In genomic region chr2:50066246-50066967, GRCm38 (mm10) we compare ENCODE assay signal across 9 mouse cellular contexts. TPM values are rescaled to one million over a fixed set of nuclear protein-coding genes. Genes with fewer than 3 reads are reported as not detected.
DNase-seq lines count a peak whose midpoint lies in the region; ATAC-seq and TF ChIP-seq lines count a peak whose summit lies in the region.
"Had no signal": no experiment of that assay in that cellular context is flagged by ENCODE, and none has a peak within 500 bp of the region (broad histone marks: within the 10 kb centered on the region; RNA-seq: fewer than 3 reads in every experiment).

TSS of gene Lypd6 (plus strand) at chr2:50066429.

- intact Hi-C loops in heart, postnatal 36 days (cut with DNase I), result no loop called here

- H3K9me3 ChIP-seq in lung, embryonic 14.5 days (ENCODE audit: low read depth, low read length), result no peaks in the 10 kb centered on the region

- H3K36me3 ChIP-seq in thymus, adult 2 months (ENCODE audit: control insufficient read depth, insufficient read depth, low read length), result no peaks in the 10 kb centered on the region
- H3K36me3 ChIP-seq in lung, embryonic 14.5 days (ENCODE audit: insufficient read depth), result no peaks in the 10 kb centered on the region
- H3K36me3 ChIP-seq: G1E had no signal

- H3K4me1 ChIP-seq in thymus, adult 2 months (replicated peaks; ENCODE audit: control insufficient read depth, insufficient read depth, low read length), result peaks cover 6% of the 10 kb centered on the region
- no peaks in the 10 kb centered on the region for H3K4me1 ChIP-seq in lung, embryonic 14.5 days (ENCODE audit: insufficient read depth)

- under 1% methylated on average over 76 of the region's 76 CpGs for WGBS in thymus, adult 2 months
- WGBS in lung, embryonic 14.5 days, result under 1% methylated on average over 76 of the region's 76 CpGs

- peak; percentile 98 for ATAC-seq in lung, embryonic 14.5 days (ENCODE audit: insufficient read depth)

- peak within 1 kb of the TSS; percentile 23 for H3K4me3 ChIP-seq in thymus, adult 2 months (ENCODE audit: control insufficient read depth, insufficient read depth, low read length)
- H3K4me3 ChIP-seq in lung, embryonic 14.5 days (ENCODE audit: low read depth, low read length), result peak within 1 kb of the TSS; percentile 64

- peak; percentile 9 for DNase-seq in thymus, adult 2 months
- DNase-seq in thymus, adult 18-20 months, result no peak
- peak; percentile 83 for DNase-seq in forelimb bud, embryonic 11.5 days (ENCODE audit: low read depth, low spot score)
- DNase-seq in heart, postnatal 36 days, result peak; percentile 32 to 45
- DNase-seq in layer of hippocampus, adult 8-10 months (ENCODE audit: low spot score in 2 of 2), result peak; percentile 38 to 42
- peak; percentile 87 for DNase-seq in lung, embryonic 14.5 days
- peak; percentile 68 for DNase-seq in ovary, adult 18-20 months (ENCODE audit: low spot score)
- peak; percentile 30 for DNase-seq in urinary bladder, postnatal 10 days (ENCODE audit: low spot score)

- TF ChIP-seq POLR2A in thymus, adult 2 months (IDR thresholded peaks at IDR 0.05; ENCODE audit: control insufficient read depth, extremely low read depth, insufficient read depth, low read length, poor library complexity), result no peak

- peaks cover 3% of the 10 kb centered on the region for H3K27me3 ChIP-seq in thymus, adult 2 months (ENCODE audit: control insufficient read depth, insufficient read depth, low read length)
- H3K27me3 ChIP-seq in lung, embryonic 14.5 days (ENCODE audit: insufficient read depth, low read length), result 0 out of 2 replicates have a peak, but pooled peaks cover 8% of the 10 kb centered on the region

- H3K27ac ChIP-seq in thymus, adult 2 months (ENCODE audit: control insufficient read depth, insufficient read depth, low read length), result no peak within 1 kb of the TSS
- no peak within 1 kb of the TSS for H3K27ac ChIP-seq in lung, embryonic 14.5 days (ENCODE audit: low read depth)

- TF ChIP-seq CTCF in thymus, adult 2 months (IDR thresholded peaks at IDR 0.05; ENCODE audit: borderline replicate concordance, control insufficient read depth, extremely low read depth, insufficient read depth, low read length, poor library complexity), result no peak
- peak; percentile 9; the same call in 1 of the 2 replicates for TF ChIP-seq CTCF in lung, embryonic 14.5 days (IDR thresholded peaks at IDR 0.05; ENCODE audit: low read depth)

- H3K9ac ChIP-seq in lung, embryonic 14.5 days, result peak within 1 kb of the TSS; percentile 58

- peak within 1 kb of the TSS; percentile 96 for H3K4me2 ChIP-seq in lung, embryonic 14.5 days

RNA-seq across cellular contexts. Expression of gene Lypd6, which starts in this region (rescaled TPM):
- polyA plus RNA-seq in thymus, adult 2 months (2012; rRNA removed), result 0.56 and 1.2 TPM in 2 replicates
- total RNA-seq in heart, postnatal 36 days (2021), result under 1 TPM; 0.19 to 0.39 TPM
- total RNA-seq in layer of hippocampus, adult 8-10 months (2022), result 10 to 100 TPM; 14.9 to 19.1 (median 16.2) TPM
- polyA plus RNA-seq in lung, embryonic 14.5 days (2014; fragmentation: Nextera tagmentation; extraction: Ambion mirVana), result 2.0 and 2.5 TPM in 2 replicates
- total RNA-seq: G1E had no signal
- polyA plus RNA-seq: G1E had no signal

Comparison
In these comparisons a context has a peak if more than half of its experiments do, and no peak if none do; other contexts are left out.
1. RNA of gene Lypd6 (total RNA-seq): 14.9 to 19.1 TPM in layer of hippocampus, adult 8-10 months; 0.19 to 0.39 TPM in heart, postnatal 36 days; every median in the first group is over 10 times any median in the second.
2. DNase-seq: peak in thymus, adult 2 months (single experiment), forelimb bud, embryonic 11.5 days (single experiment), layer of hippocampus, adult 8-10 months (2 of 2), lung, embryonic 14.5 days (single experiment), ovary, adult 18-20 months (single experiment) and urinary bladder, postnatal 10 days (single experiment); none in thymus, adult 18-20 months (0 of 2).
3. Peak in DNase-seq in heart, postnatal 36 days; RNA of the gene not detected or under 1 TPM.